Mouse (Mus musculus): Measurements from ENCODE around the gene Ccl7. TPM values are rescaled to one million over a fixed set of nuclear protein-coding genes. Genes with fewer than 3 reads are reported as not detected.

Gene Ccl7
- total RNA-seq, 4 experiments from 2014 or later, result 0.46 to 1.7 TPM; not detected in 2

DNA sequence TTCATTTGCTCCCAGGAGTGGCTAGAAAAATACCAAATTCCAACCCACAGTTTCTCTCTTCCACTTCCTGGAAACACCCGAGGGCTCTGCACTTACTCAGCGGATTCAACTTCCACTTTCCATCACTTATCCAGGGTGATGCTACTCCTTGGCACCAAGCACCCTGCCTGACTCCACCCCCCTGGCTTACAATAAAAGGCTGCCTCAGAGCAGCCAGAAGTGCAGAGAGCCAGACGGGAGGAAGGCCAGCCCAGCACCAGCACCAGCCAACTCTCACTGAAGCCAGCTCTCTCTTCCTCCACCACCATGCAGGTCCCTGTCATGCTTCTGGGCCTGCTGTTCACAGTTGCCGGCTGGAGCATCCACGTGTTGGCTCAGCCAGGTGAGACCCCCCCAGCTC is 10.2 kb upstream of the Ccl7 start, which contains the start of gene Ccl2:
Ccl2 (plus strand) TSS at position 216 of the 400 bp plus-strand sequence.
- DNase-seq, result peak; percentile 71

DNA sequence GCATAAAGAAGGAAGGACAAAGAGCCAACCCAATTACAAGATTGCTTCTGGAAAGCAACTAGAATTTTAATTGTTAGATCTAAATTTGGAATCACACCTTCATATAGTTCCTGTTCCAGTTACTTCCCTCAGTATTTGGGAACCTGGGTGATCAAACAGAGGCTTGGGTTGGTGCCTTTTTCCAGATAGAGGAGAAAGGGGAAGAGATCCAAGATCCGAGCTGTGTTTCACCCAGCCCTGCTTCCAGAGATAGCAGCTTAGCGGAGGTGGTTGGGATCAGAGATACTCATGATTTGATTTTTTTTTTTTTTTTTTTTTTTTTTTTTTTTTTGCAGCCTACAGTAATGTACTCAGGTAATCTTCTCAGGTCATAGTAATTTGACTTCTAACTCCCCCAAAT is 9.7 kb upstream of the Ccl7 start:
- no peak for DNase-seq

DNA sequence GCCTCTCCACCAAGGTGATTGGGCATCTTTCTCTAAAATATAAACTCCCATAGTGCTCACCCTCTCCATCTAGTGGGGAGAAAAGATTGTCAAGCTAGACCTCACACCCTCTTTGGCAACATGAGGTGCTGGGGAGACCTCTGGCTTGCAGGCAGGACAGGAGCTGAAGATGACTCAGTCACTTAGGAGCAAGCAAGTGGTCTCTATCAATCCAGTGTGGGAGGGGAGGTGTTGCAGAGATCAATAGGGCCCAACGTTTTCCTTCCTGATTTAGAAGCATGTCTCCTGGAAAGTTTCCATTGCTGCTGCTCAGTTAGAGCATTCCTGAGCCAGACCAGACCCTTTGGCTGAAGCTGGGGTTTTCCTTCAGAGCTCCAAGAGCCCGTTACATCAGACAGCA is 7.0 kb upstream of the Ccl7 start, which contains the start of gene Gm17268:
Gm17268 (minus strand) TSS at position 28 of the 400 bp plus-strand sequence.
- DNase-seq, result no peak

DNA sequence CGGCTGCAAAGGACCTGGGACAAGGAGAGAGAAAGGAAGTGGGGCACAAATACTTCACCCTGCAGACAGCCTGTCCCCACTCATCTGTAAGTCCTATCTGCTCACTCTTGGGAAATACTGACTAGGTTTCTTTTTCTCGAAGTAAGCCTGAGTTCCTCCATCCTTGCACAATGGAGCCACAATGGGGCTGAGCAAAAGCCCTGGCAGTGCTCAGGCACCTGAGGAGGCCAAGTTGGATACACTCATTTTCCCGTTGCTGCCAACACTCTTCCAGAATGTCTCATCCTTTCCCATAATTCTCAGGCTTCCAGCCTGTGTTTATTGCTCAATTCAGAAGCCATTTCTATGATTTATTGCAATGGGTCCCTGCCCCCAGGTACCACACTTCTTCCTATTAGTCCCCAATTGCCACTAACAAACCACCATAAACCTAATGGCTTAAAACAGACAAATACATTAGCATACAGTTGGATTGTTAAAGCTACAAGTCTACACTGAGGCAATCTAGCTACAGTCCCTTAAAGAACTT is 6.3 kb upstream of the Ccl7 start:
- DNase-seq, result no peak

DNA sequence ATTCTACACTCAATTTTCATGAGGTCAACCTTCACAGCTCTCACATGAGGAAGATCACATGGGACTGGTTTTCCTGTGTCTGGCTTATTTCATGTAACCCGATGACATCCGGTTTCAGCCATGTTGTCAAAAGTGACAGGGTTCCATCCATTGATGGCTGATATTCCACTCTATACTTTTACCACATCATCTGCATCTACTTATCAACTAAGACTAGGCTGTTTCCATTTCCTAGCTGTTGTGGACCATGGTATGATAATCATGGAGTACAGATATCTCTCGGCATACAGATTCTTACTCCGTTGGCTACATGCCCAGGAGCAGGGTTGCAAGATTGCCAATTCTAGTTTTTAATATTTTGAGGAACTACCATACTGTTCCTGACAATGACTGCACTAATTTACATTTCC is 3.8 kb upstream of the Ccl7 start:
- no peak for DNase-seq

DNA sequence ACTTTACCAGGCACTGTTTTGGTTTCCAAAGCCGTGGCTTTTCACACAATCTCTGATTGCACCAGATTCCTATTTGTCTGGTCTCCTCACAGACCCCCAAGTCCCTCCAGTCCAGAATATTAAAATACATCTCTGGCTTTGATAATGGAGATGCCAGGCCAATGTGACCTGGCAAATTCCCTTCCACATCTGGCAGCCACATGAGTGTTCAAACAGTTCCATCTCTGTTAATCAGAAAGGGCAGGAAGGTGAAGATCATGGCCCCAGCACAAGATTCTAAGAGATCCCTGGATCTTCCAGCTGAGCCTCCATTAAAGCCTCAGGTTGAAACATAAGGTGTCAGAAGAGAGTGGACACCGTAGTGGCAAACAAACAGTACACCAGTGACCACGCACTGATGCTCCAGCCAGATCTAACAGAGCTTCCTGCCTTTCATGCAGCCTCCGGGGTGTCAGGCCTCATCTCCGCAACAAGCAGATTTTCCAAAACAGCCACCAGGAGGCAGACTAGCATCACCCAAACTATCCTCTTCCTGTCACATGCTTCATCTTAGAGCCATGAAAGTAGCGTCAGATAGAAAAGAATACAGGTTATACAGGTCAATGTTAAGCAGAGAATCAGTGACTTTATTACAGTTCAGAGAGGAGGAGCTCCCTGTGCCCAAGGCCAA is 2.4 kb downstream of the Ccl7 start:
- peak; percentile 34 for DNase-seq

DNA sequence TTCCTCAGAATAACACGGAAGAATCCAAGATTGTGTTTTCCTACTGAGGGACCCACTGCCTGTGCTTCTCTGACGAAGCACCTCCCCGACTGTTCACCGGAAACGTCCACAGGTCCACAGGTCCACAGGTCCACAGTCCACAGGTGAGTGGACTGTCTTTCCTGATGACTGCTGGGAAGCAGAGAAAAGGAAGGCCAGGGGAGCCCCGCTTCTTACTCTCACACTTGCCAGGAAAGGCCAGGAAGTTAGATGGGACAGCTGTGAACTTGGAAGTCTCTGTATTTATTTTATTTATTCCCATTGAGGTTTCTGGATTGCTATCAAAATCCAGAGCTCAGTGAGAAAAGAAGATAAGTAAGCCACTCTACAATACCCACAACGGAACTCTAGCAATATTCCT is 8.3 kb downstream of the Ccl7 start:
- no peak for DNase-seq

DNA sequence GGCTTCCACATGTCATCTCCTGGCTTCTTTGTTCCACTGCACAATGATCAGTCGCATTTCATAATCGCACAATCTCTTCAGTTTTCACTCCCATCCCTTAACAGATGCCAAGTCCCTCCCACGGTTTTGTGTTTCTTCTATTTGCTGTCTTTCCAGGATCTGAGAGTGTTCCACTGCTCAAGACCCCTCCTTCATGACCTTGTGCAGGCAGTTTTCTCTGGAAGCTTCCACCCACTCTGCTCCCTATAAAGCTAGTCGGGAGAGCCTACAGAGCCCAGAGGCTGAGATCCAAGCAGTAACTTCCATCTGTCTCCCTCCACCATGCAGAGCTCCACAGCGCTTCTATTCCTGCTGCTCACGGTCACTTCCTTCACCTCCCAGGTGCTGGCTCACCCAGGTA is 12.1 kb downstream of the Ccl7 start, which contains the start of gene Ccl11:
Ccl11 (plus strand) TSS at position 178 of the 400 bp plus-strand sequence.
- no peak for DNase-seq

DNA sequence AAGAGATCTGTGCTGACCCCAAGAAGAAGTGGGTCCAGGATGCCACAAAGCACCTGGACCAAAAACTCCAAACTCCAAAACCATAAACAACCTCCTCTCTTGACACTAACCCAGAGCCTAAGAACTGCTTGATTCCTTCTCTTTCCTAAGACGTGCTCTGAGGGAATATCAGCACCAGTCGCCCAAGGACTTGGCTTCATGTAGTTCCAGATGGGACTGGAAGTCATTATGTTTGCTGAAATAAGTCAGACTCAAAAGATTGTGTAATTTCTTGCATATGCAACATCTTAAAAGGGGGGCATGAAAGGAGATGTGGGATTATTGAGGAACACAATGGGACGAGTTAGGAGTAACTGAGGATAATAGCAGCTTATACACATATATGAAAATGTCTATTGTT is 16.7 kb downstream of the Ccl7 start:
- no peak for DNase-seq

DNA sequence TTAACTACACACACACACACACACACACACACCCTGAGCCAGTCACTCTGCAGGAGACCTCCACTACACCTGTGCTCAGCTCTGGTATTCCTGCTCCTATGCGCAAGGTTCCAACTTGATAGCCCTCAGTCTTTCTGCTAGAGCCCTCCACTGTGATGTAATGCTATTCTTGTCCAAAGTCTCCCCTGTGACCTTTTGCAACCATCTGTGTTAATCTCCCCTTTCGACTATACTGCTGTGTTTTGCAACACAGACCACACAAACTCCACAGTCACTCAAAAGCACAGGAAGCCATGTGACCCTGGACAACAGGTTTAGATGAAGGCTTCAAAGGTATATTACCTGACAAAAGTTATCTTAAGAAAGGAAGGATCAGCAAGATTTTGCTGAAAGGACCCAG is 17.9 kb downstream of the Ccl7 start:
- no peak for DNase-seq

DNA sequence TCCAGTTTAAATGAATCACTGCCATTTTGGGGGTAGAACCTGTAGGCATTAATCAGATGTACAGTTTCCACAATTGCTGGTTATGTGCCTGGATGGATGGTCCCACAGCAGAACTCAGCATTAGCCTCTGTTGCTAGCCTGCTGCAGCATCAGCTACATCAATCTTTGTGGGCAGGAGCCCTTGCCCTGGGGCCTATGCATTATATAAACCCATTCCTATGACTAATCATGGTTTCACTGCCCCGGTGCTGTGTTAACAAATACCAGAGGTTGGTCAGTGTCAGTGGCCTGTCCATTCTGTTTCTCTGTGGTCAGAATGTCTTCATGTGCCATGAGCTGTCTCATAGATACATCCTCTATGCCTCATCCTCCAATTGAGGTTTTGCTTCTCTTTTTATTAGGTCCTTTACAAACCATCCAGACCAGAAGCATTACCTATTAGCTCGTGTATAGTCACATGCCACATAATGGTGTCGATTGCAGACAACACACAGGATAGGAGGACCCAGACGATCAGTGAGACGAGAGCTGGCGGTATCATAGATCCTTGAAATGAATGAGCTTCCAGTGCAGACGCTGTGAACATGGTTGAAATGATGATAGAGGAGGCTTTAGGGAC is 21.6 kb downstream of the Ccl7 start:
- DNase-seq, result no peak

DNA sequence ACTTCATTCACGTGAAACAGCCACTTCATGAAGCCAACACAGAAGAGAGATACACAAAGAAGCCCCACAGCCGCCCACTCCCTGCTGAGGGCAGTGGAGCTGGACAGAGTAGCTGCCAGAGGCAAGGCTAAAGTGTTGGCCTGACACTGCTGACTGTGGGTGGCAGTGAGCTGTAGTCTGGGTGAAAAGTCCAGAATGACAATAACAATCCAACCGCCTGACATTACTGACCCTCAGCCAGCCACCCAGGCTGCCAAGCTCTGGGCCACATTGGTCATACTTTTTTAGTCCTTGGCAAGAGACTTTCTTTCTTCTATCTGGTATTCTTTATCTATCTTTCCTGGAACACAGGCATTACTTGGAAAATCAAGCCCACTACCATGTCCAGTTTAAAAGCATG is 25.6 kb downstream of the Ccl7 start:
- no peak for DNase-seq

DNA sequence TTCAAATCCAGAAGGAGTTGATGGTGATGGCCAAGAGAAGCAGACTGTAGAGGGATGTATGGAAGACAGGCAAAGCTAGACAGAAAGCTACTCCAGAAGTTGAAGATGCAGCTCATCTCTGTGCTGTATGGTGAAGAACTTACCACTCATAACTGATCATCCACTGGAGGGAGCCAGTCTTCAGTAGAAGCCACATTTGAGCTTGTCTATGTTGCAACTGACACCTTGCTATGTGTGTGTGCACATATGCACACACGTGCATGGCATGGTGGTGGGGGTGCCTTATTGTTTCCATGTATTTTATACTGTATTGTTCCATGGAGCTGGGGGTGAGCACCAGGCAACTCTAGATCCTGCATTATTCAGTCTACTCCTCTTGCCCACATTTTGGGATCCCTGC is 26.9 kb downstream of the Ccl7 start:
- no peak for DNase-seq

DNA sequence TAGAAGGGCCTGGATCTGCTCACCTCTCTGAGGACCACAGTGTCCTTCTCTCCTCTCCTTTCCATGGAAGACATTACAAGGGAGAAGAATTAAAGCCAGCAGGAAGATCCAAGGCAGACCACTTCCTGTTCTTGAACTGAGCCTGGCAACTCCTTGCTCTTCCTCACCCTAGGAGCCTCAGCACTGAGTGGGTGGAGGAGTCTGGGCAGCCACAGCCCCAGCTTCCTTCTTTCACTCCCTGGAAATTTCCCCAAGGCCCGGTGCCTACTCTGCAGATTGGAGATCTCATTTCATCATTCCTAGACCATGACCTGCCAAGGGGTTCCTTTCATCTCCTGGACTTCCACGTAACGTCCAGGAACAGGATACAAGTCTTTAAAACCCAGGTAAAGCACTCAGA is 27.5 kb downstream of the Ccl7 start:
- DNase-seq, result no peak

DNA sequence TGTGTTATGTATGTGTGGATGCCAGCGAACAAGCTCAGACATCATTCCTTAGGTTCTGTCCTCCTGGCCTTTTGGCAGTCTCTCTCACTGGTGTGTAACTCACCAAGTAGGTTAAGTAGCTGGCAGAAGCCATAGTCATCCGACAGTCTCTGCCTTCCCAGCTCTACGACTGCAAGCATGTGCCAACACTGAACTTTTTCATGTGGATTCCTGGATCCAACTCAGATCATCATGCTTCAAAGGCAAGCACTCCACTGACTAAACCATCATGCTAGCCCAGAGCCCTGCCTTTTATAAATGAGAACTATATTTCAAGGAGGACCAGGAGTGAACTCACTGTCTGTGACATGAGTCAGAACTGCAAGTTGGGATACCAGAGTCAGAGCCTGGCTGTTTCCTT is 28.2 kb downstream of the Ccl7 start:
- no peak for DNase-seq

DNA sequence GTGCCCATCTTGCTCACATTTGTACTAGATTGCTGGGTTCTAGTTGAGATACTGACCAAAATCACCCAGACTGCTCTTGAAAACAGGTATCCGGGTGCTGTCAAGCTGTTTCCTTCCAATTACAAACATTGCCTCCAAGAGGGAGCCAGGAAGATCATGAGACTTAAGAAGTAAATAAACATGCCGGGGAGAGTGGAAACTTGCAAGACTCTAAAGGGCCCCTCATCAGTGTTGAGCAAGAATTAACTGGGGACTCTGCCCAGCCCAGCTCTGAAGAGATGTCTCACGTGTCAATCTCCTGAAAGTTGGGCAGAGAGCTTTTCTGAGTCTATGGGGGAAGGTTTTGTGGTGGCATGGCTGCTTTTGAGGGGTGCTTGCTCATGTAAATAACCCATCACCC is 31.5 kb downstream of the Ccl7 start:
- DNase-seq, result no peak

DNA sequence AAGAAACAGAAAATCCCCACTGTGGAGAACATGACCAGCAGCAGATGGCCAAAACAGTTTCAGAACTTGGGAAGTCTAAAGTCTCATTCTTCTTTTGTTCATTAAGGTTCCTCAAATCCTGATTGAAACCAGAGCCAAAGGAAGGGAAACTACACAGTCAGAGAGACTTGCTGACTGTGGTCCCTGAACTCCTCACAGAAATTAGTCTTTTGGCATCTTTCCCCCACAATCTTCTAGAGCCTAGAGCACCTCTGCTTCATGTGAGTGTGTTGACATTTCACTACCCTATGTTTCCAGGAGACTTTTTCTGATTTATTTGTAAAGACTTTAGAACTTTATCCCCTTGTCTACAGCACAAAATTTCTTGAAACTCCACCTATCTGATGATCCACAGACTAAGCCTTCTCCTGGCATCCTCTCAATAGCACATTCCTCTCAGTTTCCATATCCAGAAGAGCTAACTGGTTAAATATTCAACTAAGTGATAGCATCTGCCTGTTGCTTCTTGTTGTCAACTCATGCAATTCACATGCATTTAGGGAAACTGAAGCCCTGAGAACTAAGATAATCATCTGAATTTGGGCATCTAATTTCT is 32.7 kb downstream of the Ccl7 start:
- DNase-seq, result no peak

DNA sequence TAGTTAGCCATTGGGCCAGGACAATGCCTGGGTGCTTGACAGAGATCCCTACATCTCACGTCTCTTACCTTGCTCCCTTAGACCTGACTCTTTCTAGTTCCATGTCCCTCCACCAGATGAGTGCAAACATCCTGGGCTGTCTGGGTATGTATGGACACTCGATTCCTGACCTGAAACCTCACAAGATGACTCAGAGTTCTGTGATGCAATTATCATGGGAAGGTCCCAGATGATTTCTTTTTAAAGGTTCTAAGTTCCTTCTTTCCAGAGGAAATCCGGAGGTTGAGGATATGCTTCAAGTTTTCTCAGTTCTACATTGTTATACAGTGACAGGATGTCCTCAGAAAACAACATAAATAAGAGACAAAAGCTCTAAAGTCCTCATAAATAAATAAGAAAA is 35.4 kb downstream of the Ccl7 start:
- DNase-seq, result no peak

DNA sequence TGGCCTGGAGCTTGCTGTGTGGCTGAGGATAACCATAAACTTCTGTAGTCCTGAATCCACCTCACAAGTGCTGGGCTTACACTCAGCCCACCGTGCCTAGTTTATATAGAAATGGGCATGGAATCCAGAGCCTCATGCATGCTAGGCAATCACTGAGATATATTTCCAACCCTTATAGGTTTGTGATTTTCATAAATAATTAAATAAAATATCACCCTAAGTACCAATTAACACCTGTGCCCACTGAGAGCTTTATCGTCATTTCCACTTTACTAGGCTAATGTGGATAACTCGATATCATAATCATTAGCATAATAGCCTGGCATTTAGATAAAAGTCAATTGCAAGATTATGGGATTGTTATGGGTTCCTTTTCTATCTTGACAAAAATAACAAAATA is 38.8 kb downstream of the Ccl7 start:
- no peak for DNase-seq
